Mouse (Mus musculus) gastrocnemius, adult 2 months (tissue): ENCODE data around the gene Asl. TPM values are rescaled to one million over a fixed set of nuclear protein-coding genes. Genes with fewer than 3 reads are reported as not detected.
A peak's percentile ranks its signal among the peaks of the same experiment; 100 is the strongest.
"Not testable (repeated sequence)": the region's sequence is repeated elsewhere in the genome, so short reads cannot be mapped to it uniquely, and the experiment has no call there.

ENCODE experiments used
- DNase-seq: peaks from one replicate; pipeline ENCODE4 v3.0.0; 2022
- H3K27ac ChIP-seq: fragments of 200-600 bp; 2 replicates; pipeline ENCODE4 v1.8.1; 2022; ENCODE audit warnings: mild to moderate bottlenecking
- H3K4me3 ChIP-seq: fragments of 200-600 bp; 2 replicates; pipeline ENCODE4 v1.8.1; 2022; ENCODE audit warnings: mild to moderate bottlenecking, moderate library complexity
- CTCF ChIP-seq: fragments of 200-600 bp; IDR thresholded peaks from 2 replicates; pipeline ENCODE4 v1.8.1; 2022; ENCODE audit warnings: antibody characterized with exemption, mild to moderate bottlenecking, moderate library complexity
- intact Hi-C: fragments of 180-260 bp; cut with DNase I; formaldehyde crosslinking; loops from one replicate; pipeline ENCODE4 v1.15.1; 2025
- total RNA-seq, 2 experiments: library from RNA; stranded (reverse); gene quantifications; 2 replicates each; pipeline ENCODE4 v1.2.3; 2021

Asl gene
- total RNA-seq, 2 experiments from 2014 or later: 9.3 to 13.2 TPM

DNA sequence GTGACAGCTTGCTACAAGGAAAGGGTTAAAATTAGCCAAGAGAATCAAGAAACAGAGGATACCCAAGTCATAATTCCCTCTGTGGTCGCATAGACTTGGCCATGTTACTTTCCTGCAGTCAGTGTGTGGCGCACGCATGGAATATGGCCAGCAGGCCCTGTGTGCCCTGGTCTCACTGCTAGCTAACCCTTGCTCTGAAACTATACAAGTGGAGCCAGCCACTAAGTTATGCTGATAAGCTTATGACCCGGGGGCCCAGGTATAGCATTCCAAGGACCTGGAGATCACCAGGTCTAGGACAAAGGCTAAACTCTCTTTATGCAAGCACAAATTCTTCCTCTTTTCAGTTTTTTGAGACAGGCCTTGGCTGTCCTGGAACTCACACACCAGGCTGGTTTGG lies 11.8 kb upstream of the Asl start:
- no peak overlapping the region for H3K4me3 ChIP-seq
- intact Hi-C loops: no loop called here
- H3K27ac ChIP-seq: no peak overlapping the region
- peak; percentile 11 for DNase-seq
- no peak for TF ChIP-seq CTCF

DNA sequence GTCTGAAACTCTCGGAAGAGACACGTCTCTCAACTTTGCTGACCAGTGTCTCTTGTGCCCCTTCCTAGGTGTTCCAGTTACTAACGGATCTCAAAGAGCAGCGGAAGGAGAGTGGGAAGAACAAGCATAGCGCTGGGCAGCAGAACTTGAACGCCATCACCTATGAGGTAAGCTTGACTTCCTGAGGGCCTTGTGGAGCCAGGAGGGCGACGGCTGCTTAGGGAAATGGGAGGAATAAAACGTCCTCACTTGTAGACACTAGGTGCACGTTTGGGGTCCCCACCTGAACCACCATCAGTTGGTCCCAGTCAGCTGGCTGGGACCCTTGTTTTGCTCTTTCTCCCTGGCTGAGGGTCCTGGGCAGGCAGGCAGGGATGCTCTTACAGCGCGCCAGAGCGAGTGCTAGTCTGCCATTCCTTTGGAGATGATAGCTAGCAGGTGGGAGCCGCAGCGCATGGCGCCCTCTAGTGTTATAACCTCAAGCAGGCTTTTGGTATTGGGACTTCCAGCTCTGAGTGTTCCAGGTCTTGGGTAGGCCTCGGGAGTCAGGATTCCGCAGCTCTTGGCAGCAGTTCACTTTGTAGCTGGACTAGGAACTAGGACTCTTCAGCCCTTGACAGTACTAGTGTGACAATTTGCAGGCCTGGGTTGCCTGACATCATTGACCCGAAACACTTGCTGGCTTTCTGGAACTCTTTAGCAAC lies 8.9 kb upstream of the Asl start:
- no peak overlapping the region for H3K27ac ChIP-seq

DNA sequence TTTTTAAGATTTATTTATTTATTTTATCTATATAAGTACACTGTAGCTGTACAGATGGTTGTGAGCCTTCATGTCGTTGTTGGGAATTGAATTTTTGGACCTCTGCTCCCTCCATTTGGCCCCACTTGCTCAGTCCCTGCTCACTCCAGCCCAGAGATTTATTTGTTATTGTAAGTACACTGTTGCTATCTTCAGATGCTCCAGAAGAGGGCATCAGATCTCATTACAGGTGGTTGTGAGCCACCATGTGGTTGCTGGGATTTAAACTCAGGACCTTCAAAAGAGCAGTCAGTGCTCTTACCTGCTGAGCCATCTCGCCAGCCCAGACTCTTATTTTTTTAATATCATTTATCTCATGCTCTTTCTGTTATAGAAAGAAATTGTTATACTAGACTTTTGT lies 7.3 kb upstream of the Asl start:
- H3K27ac ChIP-seq, H3K4me3 ChIP-seq, DNase-seq: not testable (repeated sequence)
- peak; percentile 34; the same call in 1 of the 2 replicates for TF ChIP-seq CTCF
- intact Hi-C loops: loop anchor here (5.0 kb wide), 1 partner anchor 39 kb away; no protein-coding TSS in a partner anchor

More for the DNA sequence above, 8.9 kb upstream of the Asl start:
- intact Hi-C loops: loop anchor here (1.0 to 5.0 kb wide), 2 partner anchors 15 to 41 kb away; no protein-coding TSS in a partner anchor
- TF ChIP-seq CTCF: peak; percentile 88
- H3K4me3 ChIP-seq: no peak overlapping the region
- peak; percentile 80 for DNase-seq

DNA sequence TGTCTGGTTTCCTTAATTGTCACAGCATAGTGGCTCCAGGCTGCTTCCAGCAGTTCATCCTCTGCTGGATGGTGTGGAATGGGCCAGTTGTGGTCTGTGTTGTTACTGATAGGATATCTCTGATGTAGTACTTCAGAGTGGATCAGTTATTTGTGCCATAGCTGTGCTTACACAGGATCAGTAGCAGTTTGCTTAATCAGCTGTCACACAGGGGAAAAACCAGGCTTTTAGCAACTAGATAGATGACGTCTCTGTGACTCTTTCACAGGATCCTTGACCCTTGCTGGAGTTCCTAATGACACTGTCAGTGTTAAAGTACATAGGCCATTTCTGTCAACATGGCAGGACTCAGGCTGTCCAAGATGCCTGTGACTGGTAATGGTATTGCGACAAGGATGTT lies 4.8 kb upstream of the Asl start:
- no peak for DNase-seq
- TF ChIP-seq CTCF: no peak
- Histone ChIP-seq H3K27ac (no peak overlapping the region), H3K4me3 (no peak overlapping the region)
- intact Hi-C loops: no loop called here

DNA sequence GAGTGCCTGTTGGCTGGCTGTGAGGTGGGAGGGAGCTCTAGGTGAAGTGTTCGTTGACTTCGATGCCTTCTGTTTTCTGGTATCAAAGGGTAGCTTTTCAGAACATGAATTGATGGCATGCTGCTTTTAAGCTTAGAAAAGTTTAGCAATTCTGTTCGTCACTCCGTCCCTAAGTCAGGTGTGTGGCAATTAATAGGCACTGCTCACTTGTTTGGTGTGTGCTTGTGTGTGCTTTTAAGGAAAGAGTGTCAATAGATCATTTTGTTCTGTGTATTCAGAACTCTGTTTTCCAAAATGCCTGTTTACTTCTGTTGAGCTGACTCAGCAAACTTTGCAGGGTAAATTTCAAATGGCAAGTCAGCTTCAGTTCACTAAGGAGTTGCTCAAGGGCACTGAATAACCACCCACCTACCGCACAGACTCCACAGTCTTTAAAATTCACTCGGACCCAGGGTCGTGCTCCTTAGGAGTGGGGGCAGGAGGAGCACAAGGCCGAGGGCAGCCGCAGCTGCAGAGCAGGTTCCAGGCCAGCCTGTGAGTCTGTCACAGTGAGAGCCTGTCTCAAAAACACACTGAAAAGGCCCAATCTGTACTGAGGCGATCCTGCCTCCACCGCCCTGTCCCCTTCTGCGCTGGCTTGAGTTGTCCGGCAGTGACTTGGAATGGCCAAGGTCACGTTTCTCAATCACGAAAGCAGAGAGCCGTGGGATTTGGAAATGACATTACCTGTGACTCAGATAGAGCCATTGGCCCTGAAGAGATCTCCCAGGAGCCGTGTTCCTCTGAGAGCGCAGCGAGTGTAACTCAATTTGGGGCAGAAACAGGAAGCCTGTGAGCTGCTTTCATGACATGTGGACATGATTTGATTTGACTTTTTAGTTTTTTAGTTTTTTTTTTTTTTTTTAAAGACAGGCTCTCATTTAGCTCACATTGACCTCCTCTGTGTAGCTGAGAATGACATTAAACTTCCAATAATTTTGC lies 2.7 kb upstream of the Asl start:
- TF ChIP-seq CTCF: no peak
- intact Hi-C loops: no loop called here
- H3K27ac ChIP-seq: no peak overlapping the region
- DNase-seq: no peak
- no peak overlapping the region for H3K4me3 ChIP-seq

DNA sequence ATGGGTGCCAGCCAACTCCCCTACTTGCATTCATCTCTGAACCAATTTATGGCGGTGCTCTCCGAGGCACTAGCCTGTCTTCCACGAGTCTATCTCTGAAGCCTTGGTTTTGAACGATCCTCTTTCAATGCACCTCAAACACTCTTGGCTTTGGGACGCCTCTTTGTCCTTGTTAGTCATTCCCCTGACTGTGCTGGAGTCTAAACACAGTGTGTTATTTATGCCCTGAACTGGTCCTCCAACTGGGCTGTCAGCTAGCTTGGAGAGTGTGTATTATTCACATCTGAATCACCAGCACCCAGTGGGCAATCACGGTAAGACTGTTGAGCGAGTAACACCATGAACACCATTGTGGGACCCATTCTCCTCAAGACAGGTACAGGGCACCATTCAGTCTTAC lies 1.4 kb downstream of the Asl start:
- intact Hi-C loops: no loop called here
- Histone ChIP-seq H3K27ac (no peak overlapping the region), H3K4me3 (no peak overlapping the region)
- no peak for TF ChIP-seq CTCF
- no peak for DNase-seq

DNA sequence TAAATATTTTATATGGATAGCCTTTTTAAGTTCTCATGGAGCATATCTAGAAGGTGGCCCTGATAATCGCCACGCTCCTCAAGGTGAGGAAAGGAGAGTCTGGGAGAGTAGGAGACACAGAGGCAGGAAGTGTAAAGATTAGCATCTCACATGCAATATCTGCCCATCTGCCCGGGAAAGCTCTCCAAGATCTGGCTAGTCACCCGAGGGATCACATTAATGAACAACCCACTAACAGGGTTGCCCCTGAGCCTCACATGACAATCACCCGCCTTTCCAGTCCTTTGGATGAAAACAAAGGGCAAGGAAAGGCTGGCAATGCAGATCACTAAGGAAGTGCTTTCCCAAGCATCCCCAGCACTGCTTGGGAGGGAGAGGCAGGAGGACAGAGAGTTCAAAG lies 1.9 kb downstream of the Asl start:
- no peak for TF ChIP-seq CTCF
- no peak overlapping the region for H3K27ac ChIP-seq
- no peak for DNase-seq
- no peak overlapping the region for H3K4me3 ChIP-seq
- intact Hi-C loops: no loop called here

DNA sequence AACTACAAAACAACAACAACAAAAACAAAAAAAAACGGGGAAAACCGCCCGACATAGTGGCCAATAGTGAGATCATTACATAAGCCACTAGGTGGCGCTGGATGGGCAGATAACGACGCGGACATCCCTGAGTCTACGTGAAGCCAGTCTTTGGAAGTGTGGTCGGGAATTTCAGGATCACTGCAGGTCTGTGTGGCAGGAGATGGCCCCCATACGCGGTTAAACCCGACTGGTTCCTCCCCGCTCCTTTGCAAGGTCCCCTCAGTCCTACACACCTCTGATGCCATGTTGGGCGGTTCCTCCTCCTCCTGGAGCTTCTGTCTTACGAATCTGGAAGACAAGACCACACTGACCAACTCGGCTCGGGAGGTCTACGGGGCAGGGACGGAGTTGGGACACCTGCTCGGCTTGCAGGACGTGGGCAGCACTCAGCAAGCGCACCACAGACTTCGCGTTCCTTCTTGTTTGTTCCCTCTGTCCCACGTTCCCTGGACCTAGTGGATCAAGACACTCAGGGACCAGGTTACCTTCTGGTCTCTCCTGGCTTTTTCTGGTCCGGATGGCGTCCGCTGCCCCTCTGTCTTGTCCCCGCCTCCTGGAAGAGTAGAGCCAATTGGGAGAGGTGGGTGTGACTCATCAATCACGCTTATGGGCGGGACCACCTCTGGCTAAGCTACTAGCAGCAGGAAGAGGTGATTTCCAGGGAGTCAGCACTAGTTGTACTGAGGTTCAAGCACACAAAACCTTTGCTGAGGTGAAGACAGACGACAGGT lies 5.1 kb downstream of the Asl start:
- peak; percentile 90 for TF ChIP-seq CTCF
- peak; percentile 88 for DNase-seq
- intact Hi-C loops: loop anchor here (1.0 to 5.0 kb wide), 3 partner anchors 14 to 139 kb away; no protein-coding TSS in a partner anchor
- Histone ChIP-seq H3K4me3 (peak overlapping the region; percentile 76), H3K27ac (peak overlapping the region; percentile 88)

DNA sequence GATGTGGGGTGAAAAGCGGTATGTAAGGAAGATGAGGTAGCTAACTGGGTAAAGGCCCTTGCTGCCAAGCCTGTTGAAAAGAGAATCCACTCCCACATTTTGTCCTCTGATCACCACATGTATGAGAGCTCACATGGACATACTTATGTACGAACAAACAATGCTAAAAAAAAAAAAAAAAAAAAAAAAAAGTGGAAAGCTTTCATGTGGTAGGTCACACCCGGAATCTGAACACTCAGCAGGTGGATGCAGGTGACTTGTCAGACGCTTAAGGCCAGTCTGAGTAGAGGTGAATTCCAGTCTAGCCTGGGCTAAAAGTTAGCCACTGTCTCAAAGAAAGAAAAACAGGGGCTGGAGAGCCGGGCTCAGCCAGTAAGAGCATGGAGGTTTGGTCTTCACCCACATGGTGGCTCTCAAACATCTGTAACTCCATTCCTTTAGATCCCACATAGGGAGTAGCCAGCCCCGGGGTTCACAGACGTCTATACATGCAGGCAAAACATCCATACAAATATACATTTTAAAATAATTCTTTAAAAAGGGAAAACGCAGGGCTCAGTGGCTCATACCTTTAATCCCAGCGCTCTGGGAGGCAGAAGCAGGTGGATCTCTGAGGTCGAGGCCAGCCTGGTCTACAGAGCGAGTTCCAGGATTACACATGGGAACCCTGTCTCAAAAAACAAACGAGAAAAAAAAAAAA lies 5.8 kb downstream of the Asl start:
- intact Hi-C loops: loop anchor here (1.0 to 5.0 kb wide), 2 partner anchors 15 to 114 kb away; no protein-coding TSS in a partner anchor
- DNase-seq: no peak
- Histone ChIP-seq H3K4me3 (peak overlapping the region; percentile 76), H3K27ac (peak overlapping the region; percentile 88)
- no peak for TF ChIP-seq CTCF

DNA sequence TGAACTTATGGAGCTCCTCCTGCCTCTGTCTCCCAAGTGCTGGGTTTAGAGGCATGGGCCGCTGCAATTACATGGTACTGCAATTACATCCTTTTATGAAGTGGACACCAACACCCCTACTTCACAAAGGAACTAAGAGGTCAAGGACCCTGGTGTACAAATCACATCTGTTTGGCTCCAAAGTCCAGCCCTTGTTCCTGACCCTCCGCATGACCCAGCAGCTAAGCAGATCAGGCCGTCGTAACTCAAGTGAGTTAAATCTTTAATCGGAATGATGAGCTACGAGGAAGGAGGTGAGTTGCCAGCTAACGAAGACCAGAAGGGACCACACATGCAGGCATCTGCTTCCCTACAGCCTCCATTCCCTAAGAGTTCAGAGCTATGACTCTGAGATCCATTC lies 6.7 kb downstream of the Asl start:
- Histone ChIP-seq H3K4me3 (no peak overlapping the region), H3K27ac (no peak overlapping the region)
- no peak for DNase-seq
- intact Hi-C loops: loop anchor here (5.0 kb wide), 1 partner anchor 115 kb away; no protein-coding TSS in a partner anchor
- TF ChIP-seq CTCF: no peak

DNA sequence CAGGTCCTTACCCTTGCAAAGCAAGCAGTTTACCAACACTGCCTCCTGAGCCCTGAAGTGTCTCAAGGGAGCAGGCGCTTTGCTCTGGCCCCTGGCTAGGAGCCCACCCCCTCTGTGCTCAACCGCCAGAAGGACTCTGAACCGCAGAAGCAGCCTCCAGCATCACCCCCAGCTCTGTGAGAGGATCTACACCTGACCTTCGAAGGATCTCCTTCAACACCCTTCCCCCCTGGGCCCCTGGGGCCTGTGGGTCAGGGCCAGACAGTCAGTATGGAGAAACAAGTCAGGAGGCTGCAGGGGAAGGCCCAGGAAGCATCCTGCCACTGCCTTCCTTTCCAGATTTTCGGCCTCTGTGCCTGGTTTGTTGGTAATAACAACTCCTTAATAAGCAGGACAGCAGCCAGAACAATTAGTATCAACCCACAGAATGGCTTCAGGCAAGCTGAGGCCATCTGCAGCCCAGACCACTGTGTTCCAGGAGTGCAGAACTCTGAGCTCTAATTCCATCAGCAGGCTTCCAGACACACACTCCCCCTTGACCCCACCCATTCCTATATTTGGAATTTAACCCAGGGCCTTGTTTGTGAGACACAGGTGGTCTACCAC lies 7.6 kb downstream of the Asl start:
- Histone ChIP-seq H3K4me3 (no peak overlapping the region), H3K27ac (no peak overlapping the region)
- TF ChIP-seq CTCF: no peak
- no peak for DNase-seq
- intact Hi-C loops: loop anchor here (5.0 kb wide), 1 partner anchor 116 kb away; no protein-coding TSS in a partner anchor
